ENCODE assay signal across 9 mouse cellular contexts in genomic region chrX:161385791-161386190, GRCm38 (mm10).
DNase-seq lines count a peak whose midpoint lies in the region; ATAC-seq and TF ChIP-seq lines count a peak whose summit lies in the region.
"Had no signal": no experiment of that assay in that cellular context is flagged by ENCODE, and none has a peak within 500 bp of the region (broad histone marks: within the 10 kb centered on the region; RNA-seq: fewer than 3 reads in every experiment).

No protein-coding gene starts in this region.

- no peaks in the 10 kb centered on the region for H3K4me1 ChIP-seq in heart, postnatal 0 days (ENCODE audit: control insufficient read depth, insufficient read depth)
- no peaks in the 10 kb centered on the region for H3K4me1 ChIP-seq in heart, embryonic 11.5 days (ENCODE audit: control insufficient read depth, insufficient read depth, low read length)
- no peaks in the 10 kb centered on the region for H3K4me1 ChIP-seq in spleen, adult 2 months (ENCODE audit: control insufficient read depth, insufficient read depth, insufficient read length)
- H3K4me1 ChIP-seq: embryonic facial prominence, embryonic 12.5 days had no signal

- no peaks in the 10 kb centered on the region for H3K27me3 ChIP-seq in heart, postnatal 0 days (ENCODE audit: control insufficient read depth, insufficient read depth, low read length)
- no peaks in the 10 kb centered on the region for H3K27me3 ChIP-seq in heart, embryonic 11.5 days (ENCODE audit: control insufficient read depth, insufficient read depth, low read length)
- H3K27me3 ChIP-seq in spleen, adult 2 months (ENCODE audit: control insufficient read depth, insufficient read depth, low read length): no peaks in the 10 kb centered on the region
- H3K27me3 ChIP-seq: embryonic facial prominence, embryonic 12.5 days had no signal

- TF ChIP-seq CTCF in heart, postnatal 0 days (IDR thresholded peaks at IDR 0.05; ENCODE audit: low read depth): peak; percentile 42
- TF ChIP-seq CTCF in spleen, adult 2 months (IDR thresholded peaks at IDR 0.05; ENCODE audit: extremely low read depth, insufficient read depth, insufficient read length, insufficient replicate concordance): peak; percentile 30; the same call in 1 of the 2 replicates
- peak; percentile 69 for TF ChIP-seq CTCF in brain, embryonic 14.5 days (IDR thresholded peaks at IDR 0.05; ENCODE audit: borderline replicate concordance, extremely low read depth, insufficient read depth, insufficient read length)

- H3K9me3 ChIP-seq in heart, postnatal 0 days (replicated peaks; ENCODE audit: control insufficient read depth, low read length): no peaks in the 10 kb centered on the region
- no peaks in the 10 kb centered on the region for H3K9me3 ChIP-seq in heart, embryonic 11.5 days (replicated peaks; ENCODE audit: control insufficient read depth, low read length)
- H3K9me3 ChIP-seq: embryonic facial prominence, embryonic 12.5 days had no signal

- DNase-seq in heart, postnatal 0 days (ENCODE audit: low spot score): no peak
- peak in 1 of 2 experiments; percentile 13 for DNase-seq in spleen, adult 2 months (ENCODE audit: low read depth in 1 of 2, low spot score in 2 of 2)
- no peak for DNase-seq in spleen, postnatal 36 days (ENCODE audit: low spot score in 2 of 2)
- peak; percentile 7 for DNase-seq in brain, embryonic 14.5 days (ENCODE audit: low read depth)
- DNase-seq in heart, postnatal 36 days: peak; percentile 4 to 39
- DNase-seq in naive thymus-derived CD4-positive, alpha-beta T cell, adult 2 months (ENCODE audit: low read depth): peak; percentile 3

- no peak for ATAC-seq in heart, postnatal 0 days (ENCODE audit: insufficient read depth, low read depth)
- ATAC-seq in heart, embryonic 11.5 days (replicated peaks; ENCODE audit: insufficient number of reproducible peaks, low FRiP score, low TSS enrichment): no peak
- no peak for ATAC-seq in activated CD4-positive, CD25-positive, alpha-beta regulatory T cell, adult 4 months

- no peak for TF ChIP-seq POLR2A in spleen, adult 2 months (IDR thresholded peaks at IDR 0.05; ENCODE audit: low read depth, low read length)
- no peak for TF ChIP-seq POLR2A in brain, embryonic 14.5 days (IDR thresholded peaks at IDR 0.05; ENCODE audit: borderline replicate concordance, extremely low read depth, insufficient read depth, insufficient read length, poor library complexity, severe bottlenecking)

- no peak overlapping the region for H3K9ac ChIP-seq in heart, postnatal 0 days (replicated peaks; ENCODE audit: low read depth, low read length)
- no peak overlapping the region for H3K9ac ChIP-seq in heart, embryonic 11.5 days (ENCODE audit: low read depth, low read length)
- H3K9ac ChIP-seq: embryonic facial prominence, embryonic 12.5 days had no signal

- 33% methylated on average over 8 of the region's 8 CpGs for WGBS in heart, postnatal 0 days
- 33% methylated on average over 8 of the region's 8 CpGs for WGBS in heart, embryonic 11.5 days (ENCODE audit: insufficient replicate concordance)
- 42% methylated on average over 8 of the region's 8 CpGs for WGBS in spleen, adult 2 months

- no peak overlapping the region for H3K27ac ChIP-seq in heart, postnatal 0 days (ENCODE audit: low read depth)
- no peak overlapping the region for H3K27ac ChIP-seq in heart, embryonic 11.5 days (ENCODE audit: low read depth, low read length)
- no peak overlapping the region for H3K27ac ChIP-seq in spleen, adult 2 months (ENCODE audit: insufficient read depth, low read length)
- H3K27ac ChIP-seq: embryonic facial prominence, embryonic 12.5 days had no signal

- TF ChIP-seq EP300 in heart, postnatal 0 days (IDR thresholded peaks at IDR 0.05; ENCODE audit: low read depth): no peak

- intact Hi-C loops in heart, postnatal 36 days (cut with DNase I): no loop called here

- no peaks in the 10 kb centered on the region for H3K36me3 ChIP-seq in heart, postnatal 0 days (replicated peaks; ENCODE audit: control insufficient read depth, insufficient read depth, low read length)
- no peaks in the 10 kb centered on the region for H3K36me3 ChIP-seq in heart, embryonic 11.5 days (ENCODE audit: control insufficient read depth, insufficient read depth, low read length)
- H3K36me3 ChIP-seq in spleen, adult 2 months (ENCODE audit: control insufficient read depth, insufficient read depth, low read length): no peaks in the 10 kb centered on the region
- H3K36me3 ChIP-seq: embryonic facial prominence, embryonic 12.5 days had no signal

- H3K4me3 ChIP-seq in heart, postnatal 0 days (ENCODE audit: low read depth, low read length): no peak overlapping the region
- no peak overlapping the region for H3K4me3 ChIP-seq in heart, embryonic 11.5 days (ENCODE audit: low read depth, low read length)
- H3K4me3 ChIP-seq in spleen, adult 2 months (ENCODE audit: extremely low read depth, insufficient read depth, insufficient read length): no peak overlapping the region
- H3K4me3 ChIP-seq: embryonic facial prominence, embryonic 12.5 days had no signal

- no peak overlapping the region for H3K4me2 ChIP-seq in heart, postnatal 0 days (ENCODE audit: low read depth, low read length)
- H3K4me2 ChIP-seq in heart, embryonic 11.5 days: no peak overlapping the region
- H3K4me2 ChIP-seq: embryonic facial prominence, embryonic 12.5 days had no signal

Comparison
In these comparisons a context has a peak if more than half of its experiments do, and no peak if none do; other contexts are left out.
1. DNase-seq: peak in brain, embryonic 14.5 days (single experiment), heart, postnatal 36 days (2 of 2) and naive thymus-derived CD4-positive, alpha-beta T cell, adult 2 months (single experiment); none in heart, postnatal 0 days (single experiment) and spleen, postnatal 36 days (0 of 2).
2. Peak in every context shown above with its lines, with median percentiles within 50 percentile points of each other: CTCF ChIP-seq.